Mouse (Mus musculus) liver, embryonic 14.5 days (tissue): Measurements from ENCODE around the gene Wdr27.

Source experiments
- CTCF ChIP-seq: IDR thresholded peaks from 2 replicates; pipeline ENCODE4 v1.5.1; 2016; ENCODE audit warnings: antibody characterized with exemption, low read depth, control low read depth
- EP300 ChIP-seq: IDR thresholded peaks from 2 replicates; pipeline ENCODE4 v1.6.1; 2016; ENCODE audit warnings: antibody characterized with exemption, low read depth

- no peak for TF ChIP-seq CTCF
- no peak for TF ChIP-seq EP300
Measured at GRCm38 (mm10) chr17:14935841-14936605, 6.9 kb downstream of the Wdr27 start.
